Mouse (Mus musculus): ENCODE data around the gene Bcl7c.

DNA sequence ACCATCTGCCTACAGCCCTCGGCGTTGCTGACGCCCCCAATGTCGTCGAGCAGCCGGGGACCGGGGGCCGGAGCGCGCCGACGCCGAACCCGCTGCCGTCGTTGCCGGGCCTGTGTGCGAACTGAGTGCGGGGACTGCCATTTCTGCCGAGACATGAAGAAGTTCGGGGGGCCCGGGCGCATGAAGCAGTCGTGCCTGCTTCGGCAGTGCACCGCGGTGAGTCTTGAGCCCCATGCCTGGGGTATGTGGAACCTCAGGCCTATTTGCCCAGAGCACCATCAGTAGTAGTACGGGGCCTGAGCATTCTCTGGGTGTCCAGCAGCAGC is 39.5 kb upstream of the Bcl7c start:
- TF ChIP-seq CTCF (conservative IDR thresholded peaks at IDR 0.05 in 1 of 2, IDR thresholded peaks at IDR 0.05 in 1 of 2; ENCODE audit: low read depth in 2 of 2, low read length in 2 of 2) (no peak), MAX (IDR thresholded peaks at IDR 0.05; ENCODE audit: low read length) (no peak), MAZ (IDR thresholded peaks at IDR 0.05; ENCODE audit: low read depth, low read length) (no peak), ZNF384 (IDR thresholded peaks at IDR 0.05; ENCODE audit: low read depth, low read length) (no peak), MEF2A (IDR thresholded peaks at IDR 0.05; ENCODE audit: borderline replicate concordance, low read depth, low read length) (no peak), TBP (conservative IDR thresholded peaks at IDR 0.05; ENCODE audit: low read depth, low read length) (no peak), ZC3H11A (IDR thresholded peaks at IDR 0.05; ENCODE audit: low read depth, low read length) (no peak), MYC (IDR thresholded peaks at IDR 0.05; ENCODE audit: low read depth, low read length) (no peak), POLR2A (IDR thresholded peaks at IDR 0.05; ENCODE audit: low read depth, low read length) (no peak), SIN3A (IDR thresholded peaks at IDR 0.05; ENCODE audit: low read length) (no peak)
